Mouse (Mus musculus): ENCODE results near the gene Gm49358. TPM values are rescaled to one million over a fixed set of nuclear protein-coding genes. Genes with fewer than 3 reads are reported as not detected.

The Gm49358 gene
- polyA plus RNA-seq (2016; fragmentation: Nextera tagmentation; extraction: Ambion mirVana) = not detected in 2 replicates

- WGBS = 86% methylated on average over 5 of the region's 5 CpGs
- no peak for ATAC-seq (ENCODE audit: insufficient number of reproducible peaks, insufficient read depth, low FRiP score, low TSS enrichment, low read depth)
- H3K9ac ChIP-seq (replicated peaks) = no peak within 1 kb of the TSS
Measured at GRCm38 (mm10) chr10:86763672-86764071, at the start of gene Gm49358. Gene Gm49358, plus strand, starts transcription at chr10:86763972.

GRCm38 (mm10) chr10:86727548-86727980 is 36.2 kb upstream of the Gm49358 start:
- ATAC-seq (ENCODE audit: insufficient number of reproducible peaks, insufficient read depth, low FRiP score, low TSS enrichment, low read depth) = peak; percentile 84
- Histone ChIP-seq H3K4me3 (replicated peaks) (peak overlapping the region; percentile 28), H3K27ac (peak overlapping the region; percentile 70), H3K4me1 (replicated peaks) (peaks cover 15% of the 10 kb centered on the region), H3K27me3 (no peaks in the 10 kb centered on the region), H3K4me2 (peak overlapping the region; percentile 54), H3K9me3 (no peaks in the 10 kb centered on the region), H3K9ac (replicated peaks) (peak overlapping the region; percentile 35; the same call in 1 of the 2 replicates), H3K36me3 (no peaks in the 10 kb centered on the region)
- 2% methylated on average over 12 of the region's 12 CpGs for WGBS

More at GRCm38 (mm10) chr10:86763672-86764071, at the start of gene Gm49358:
- Histone ChIP-seq H3K36me3 (no peaks in the 10 kb centered on the region), H3K4me3 (replicated peaks) (no peak within 1 kb of the TSS), H3K27ac (no peak within 1 kb of the TSS), H3K4me2 (no peak within 1 kb of the TSS), H3K9me3 (no peaks in the 10 kb centered on the region), H3K4me1 (replicated peaks) (peaks cover 9% of the 10 kb centered on the region), H3K27me3 (no peaks in the 10 kb centered on the region)

- no peaks in the 10 kb centered on the region for H3K9me3 ChIP-seq
- H3K4me1 ChIP-seq (replicated peaks) = peaks cover 15% of the 10 kb centered on the region
- no peak overlapping the region for H3K4me3 ChIP-seq (replicated peaks)
- no peak for ATAC-seq (ENCODE audit: insufficient number of reproducible peaks, insufficient read depth, low FRiP score, low TSS enrichment, low read depth)
- H3K27ac ChIP-seq = peak overlapping the region; percentile 70
- WGBS = 87% methylated on average over 3 of the region's 3 CpGs
- no peaks in the 10 kb centered on the region for H3K36me3 ChIP-seq
- peak overlapping the region; percentile 54 for H3K4me2 ChIP-seq
- H3K27me3 ChIP-seq = 0 out of 2 replicates have a peak, but pooled peaks cover 4% of the 10 kb centered on the region
- H3K9ac ChIP-seq (replicated peaks) = 0 out of 2 replicates have a peak overlapping the region, but pooled peaks have one; percentile 35
Measured at GRCm38 (mm10) chr10:86728176-86728575, 35.6 kb upstream of the Gm49358 start.

GRCm38 (mm10) chr10:86730823-86731499 is 32.8 kb upstream of the Gm49358 start:
- Histone ChIP-seq H3K27ac (no peak overlapping the region), H3K27me3 (0 out of 2 replicates have a peak, but pooled peaks cover 4% of the 10 kb centered on the region), H3K9ac (replicated peaks) (peak overlapping the region; percentile 52), H3K4me3 (replicated peaks) (peak overlapping the region; percentile 47), H3K4me2 (peak overlapping the region; percentile 61), H3K9me3 (no peaks in the 10 kb centered on the region), H3K36me3 (no peaks in the 10 kb centered on the region), H3K4me1 (replicated peaks) (peaks cover 21% of the 10 kb centered on the region)
- ATAC-seq (ENCODE audit: insufficient number of reproducible peaks, insufficient read depth, low FRiP score, low TSS enrichment, low read depth) = peak; percentile 32; the same call in 1 of the 2 replicates
- WGBS = 9% methylated on average over 22 of the region's 22 CpGs

- Histone ChIP-seq H3K4me3 (replicated peaks) (peak overlapping the region; percentile 47; the same call in 1 of the 2 replicates), H3K4me2 (no peak overlapping the region)
Measured at GRCm38 (mm10) chr10:86731500-86731863, 32.3 kb upstream of the Gm49358 start.

GRCm38 (mm10) chr10:86735036-86735435 is 28.7 kb upstream of the Gm49358 start:
- Histone ChIP-seq H3K4me3 (replicated peaks) (no peak overlapping the region), H3K27me3 (0 out of 2 replicates have a peak, but pooled peaks cover 4% of the 10 kb centered on the region), H3K36me3 (no peaks in the 10 kb centered on the region), H3K9ac (replicated peaks) (no peak overlapping the region), H3K4me1 (replicated peaks) (peaks cover 6% of the 10 kb centered on the region), H3K27ac (0 out of 2 replicates have a peak overlapping the region, but pooled peaks have one; percentile 3), H3K9me3 (no peaks in the 10 kb centered on the region), H3K4me2 (no peak overlapping the region)
- WGBS = 47% methylated on average over 4 of the region's 4 CpGs
- no peak for ATAC-seq (ENCODE audit: insufficient number of reproducible peaks, insufficient read depth, low FRiP score, low TSS enrichment, low read depth)

More at GRCm38 (mm10) chr10:86731500-86731863, 32.3 kb upstream of the Gm49358 start:
- H3K27me3 ChIP-seq = 0 out of 2 replicates have a peak, but pooled peaks cover 4% of the 10 kb centered on the region
- peaks cover 21% of the 10 kb centered on the region for H3K4me1 ChIP-seq (replicated peaks)
- no peak overlapping the region for H3K27ac ChIP-seq
- 70% methylated on average over 2 of the region's 2 CpGs for WGBS
- no peak for ATAC-seq (ENCODE audit: insufficient number of reproducible peaks, insufficient read depth, low FRiP score, low TSS enrichment, low read depth)
- no peak overlapping the region for H3K9ac ChIP-seq (replicated peaks)
- H3K9me3 ChIP-seq = no peaks in the 10 kb centered on the region
- no peaks in the 10 kb centered on the region for H3K36me3 ChIP-seq

- no peak overlapping the region for H3K27ac ChIP-seq
- ATAC-seq (ENCODE audit: insufficient number of reproducible peaks, insufficient read depth, low FRiP score, low TSS enrichment, low read depth) = no peak
- H3K4me3 ChIP-seq (replicated peaks) = no peak overlapping the region
- H3K4me2 ChIP-seq = no peak overlapping the region
- H3K9me3 ChIP-seq = no peaks in the 10 kb centered on the region
- no peaks in the 10 kb centered on the region for H3K36me3 ChIP-seq
- H3K4me1 ChIP-seq (replicated peaks) = no peaks in the 10 kb centered on the region
- no peaks in the 10 kb centered on the region for H3K27me3 ChIP-seq
- no peak overlapping the region for H3K9ac ChIP-seq (replicated peaks)
- 79% methylated on average over 2 of the region's 2 CpGs for WGBS
Measured at GRCm38 (mm10) chr10:86742918-86743317, 20.9 kb upstream of the Gm49358 start.

- Histone ChIP-seq H3K4me2 (no peak overlapping the region), H3K36me3 (no peaks in the 10 kb centered on the region), H3K27ac (no peak overlapping the region), H3K27me3 (no peaks in the 10 kb centered on the region), H3K9me3 (no peaks in the 10 kb centered on the region), H3K9ac (replicated peaks) (no peak overlapping the region), H3K4me3 (replicated peaks) (no peak overlapping the region), H3K4me1 (replicated peaks) (no peaks in the 10 kb centered on the region)
- no peak for ATAC-seq (ENCODE audit: insufficient number of reproducible peaks, insufficient read depth, low FRiP score, low TSS enrichment, low read depth)
- 89% methylated on average over 7 of the region's 7 CpGs for WGBS
Measured at GRCm38 (mm10) chr10:86744306-86744705, 19.5 kb upstream of the Gm49358 start.

GRCm38 (mm10) chr10:86755816-86756502 is 7.8 kb upstream of the Gm49358 start:
- Histone ChIP-seq H3K27me3 (no peaks in the 10 kb centered on the region), H3K36me3 (no peaks in the 10 kb centered on the region), H3K27ac (no peak overlapping the region), H3K4me3 (replicated peaks) (no peak overlapping the region), H3K4me2 (no peak overlapping the region), H3K9ac (replicated peaks) (no peak overlapping the region), H3K4me1 (replicated peaks) (no peaks in the 10 kb centered on the region), H3K9me3 (no peaks in the 10 kb centered on the region)
- ATAC-seq (ENCODE audit: insufficient number of reproducible peaks, insufficient read depth, low FRiP score, low TSS enrichment, low read depth) = no peak
- WGBS = 87% methylated on average over 6 of the region's 6 CpGs

- H3K4me1 ChIP-seq (replicated peaks) = peaks cover 9% of the 10 kb centered on the region
- no peak overlapping the region for H3K4me3 ChIP-seq (replicated peaks)
- H3K9ac ChIP-seq (replicated peaks) = no peak overlapping the region
- no peaks in the 10 kb centered on the region for H3K27me3 ChIP-seq
- H3K9me3 ChIP-seq = no peaks in the 10 kb centered on the region
- WGBS = 95% methylated on average over 1 of the region's 1 CpGs
- H3K27ac ChIP-seq = no peak overlapping the region
- H3K4me2 ChIP-seq = no peak overlapping the region
- ATAC-seq (ENCODE audit: insufficient number of reproducible peaks, insufficient read depth, low FRiP score, low TSS enrichment, low read depth) = no peak
- H3K36me3 ChIP-seq = no peaks in the 10 kb centered on the region
Measured at GRCm38 (mm10) chr10:86757724-86758123, 6.0 kb upstream of the Gm49358 start.

GRCm38 (mm10) chr10:86758211-86758610 is 5.6 kb upstream of the Gm49358 start:
- H3K4me3 ChIP-seq (replicated peaks) = no peak overlapping the region
- no peak for ATAC-seq (ENCODE audit: insufficient number of reproducible peaks, insufficient read depth, low FRiP score, low TSS enrichment, low read depth)
- H3K36me3 ChIP-seq = no peaks in the 10 kb centered on the region
- WGBS = 89% methylated on average over 6 of the region's 6 CpGs
- no peak overlapping the region for H3K27ac ChIP-seq
- no peak overlapping the region for H3K9ac ChIP-seq (replicated peaks)
- no peaks in the 10 kb centered on the region for H3K9me3 ChIP-seq
- H3K4me2 ChIP-seq = no peak overlapping the region
- peaks cover 9% of the 10 kb centered on the region for H3K4me1 ChIP-seq (replicated peaks)
- H3K27me3 ChIP-seq = no peaks in the 10 kb centered on the region
